Mouse (Mus musculus) neutrophil, adult 5-6 weeks (primary cell): Measurements from ENCODE around the gene Trrap. TPM values are rescaled to one million over a fixed set of nuclear protein-coding genes. Genes with fewer than 3 reads are reported as not detected.

ENCODE experiments used
- ATAC-seq: fragments of 151-379, 151-347 bp; 2 replicates; pipeline ENCODE4 v1.8.0; 2017; ENCODE audit warnings: mild to moderate bottlenecking, moderate TSS enrichment; ENCODE audit not compliant: insufficient number of reproducible peaks, poor library complexity, low FRiP score, severe bottlenecking; ENCODE audit errors: extremely low read depth
- total RNA-seq: library from RNA; stranded (forward); fragments of 200-1000 nt; gene quantifications from 2 replicates; pipeline ENCODE4 v1.2.3, GENCODE M21; 2017

The Trrap gene
- total RNA-seq, 1 experiment from 2014 or later: 88.1 TPM

DNA sequence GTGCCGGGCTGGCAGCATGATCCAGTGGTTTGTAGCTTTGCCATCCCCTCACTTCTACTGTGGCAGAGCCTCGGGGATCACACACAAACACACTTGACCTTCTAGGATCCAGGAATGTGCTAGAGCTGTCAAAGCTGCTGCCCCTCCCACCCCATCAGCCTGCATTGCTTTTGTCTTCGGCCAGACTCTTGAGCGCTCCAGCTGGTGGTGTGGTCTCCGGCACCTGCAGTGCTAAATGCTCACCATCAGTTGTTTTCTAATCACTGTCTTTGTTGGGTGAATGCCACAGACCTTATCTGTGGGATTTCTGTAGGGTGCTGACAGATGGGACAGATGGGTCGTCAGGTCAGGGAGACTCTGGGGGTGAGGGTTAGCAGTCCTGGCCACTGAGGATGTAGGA lies 88.4 kb downstream of the Trrap start:
- no peak for ATAC-seq

DNA sequence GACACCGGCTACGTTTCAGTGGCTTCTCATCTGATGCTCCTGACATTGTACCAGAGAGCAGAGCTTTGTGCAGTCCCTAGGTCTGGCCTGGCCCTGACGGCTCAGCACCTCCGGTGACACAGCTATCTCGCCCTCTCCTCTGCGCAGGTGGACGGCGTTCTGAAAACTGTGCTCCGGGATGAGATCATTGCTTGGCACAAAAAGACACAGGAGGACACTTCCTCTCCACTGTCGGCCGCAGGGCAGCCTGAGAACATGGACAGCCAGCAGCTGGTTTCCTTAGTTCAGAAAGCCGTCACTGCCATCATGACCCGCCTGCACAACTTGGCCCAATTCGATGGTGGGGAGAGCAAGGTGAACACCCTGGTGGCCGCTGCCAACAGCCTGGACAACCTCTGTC lies 91.0 kb downstream of the Trrap start:
- ATAC-seq: no peak

DNA sequence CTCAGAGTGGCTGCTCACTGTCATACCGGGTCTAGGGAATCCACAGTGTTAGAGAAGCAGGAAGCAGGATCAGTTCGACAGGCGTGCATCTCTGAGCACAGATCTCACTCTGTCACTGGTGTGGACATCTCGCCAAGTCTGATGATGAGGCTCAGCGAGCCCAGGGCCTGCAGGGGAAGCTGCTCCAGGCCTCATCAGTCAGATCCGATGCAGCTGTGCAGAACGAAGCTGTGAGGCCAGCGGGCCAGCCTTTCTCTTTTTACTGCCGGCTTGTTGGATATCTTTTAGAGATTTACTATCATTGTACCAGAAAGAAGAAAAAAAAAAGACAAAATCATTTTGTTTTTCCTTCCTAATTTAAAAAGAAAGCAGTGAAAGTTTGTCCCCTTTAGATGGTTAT lies 91.8 kb downstream of the Trrap start:
- no peak for ATAC-seq

DNA sequence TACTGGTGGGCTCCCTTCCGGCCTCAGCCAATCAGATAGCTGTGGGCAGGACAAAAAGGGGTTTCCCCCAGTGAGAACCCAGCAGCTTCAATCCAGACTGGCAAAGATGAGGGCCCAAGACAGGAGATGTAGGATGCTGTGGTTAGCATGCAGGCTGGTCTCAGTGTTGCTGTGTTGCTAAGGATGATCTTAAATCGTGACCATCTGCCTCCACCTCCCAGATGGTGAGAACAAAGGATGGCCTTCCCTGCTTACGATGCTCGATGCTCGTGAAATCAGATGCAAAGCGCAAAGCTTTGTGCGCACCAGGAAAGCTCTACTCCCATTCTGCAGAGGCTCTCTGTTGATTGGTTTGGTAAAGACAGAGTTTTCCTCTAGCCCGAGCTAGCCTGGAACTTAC lies 93.4 kb downstream of the Trrap start:
- ATAC-seq: no peak

DNA sequence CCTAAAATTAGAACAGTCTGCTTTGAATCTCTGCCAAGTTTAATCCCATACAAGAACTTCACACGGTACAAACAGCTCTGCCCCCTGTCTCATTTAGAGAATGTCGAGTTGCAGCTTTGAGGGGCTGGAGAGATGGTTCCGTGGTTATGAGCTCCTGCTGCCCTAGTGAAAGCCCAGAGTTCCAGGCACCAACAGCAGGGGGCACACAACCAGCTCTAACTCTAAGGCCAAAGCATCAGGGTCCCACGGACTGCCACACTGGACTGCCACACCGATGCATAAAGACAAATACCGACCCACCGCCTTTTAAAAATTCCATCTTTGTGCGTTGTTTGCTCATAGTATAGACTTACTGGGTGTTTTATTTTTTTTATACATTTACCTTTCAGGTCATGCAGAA lies 99.4 kb downstream of the Trrap start:
- no peak for ATAC-seq

DNA sequence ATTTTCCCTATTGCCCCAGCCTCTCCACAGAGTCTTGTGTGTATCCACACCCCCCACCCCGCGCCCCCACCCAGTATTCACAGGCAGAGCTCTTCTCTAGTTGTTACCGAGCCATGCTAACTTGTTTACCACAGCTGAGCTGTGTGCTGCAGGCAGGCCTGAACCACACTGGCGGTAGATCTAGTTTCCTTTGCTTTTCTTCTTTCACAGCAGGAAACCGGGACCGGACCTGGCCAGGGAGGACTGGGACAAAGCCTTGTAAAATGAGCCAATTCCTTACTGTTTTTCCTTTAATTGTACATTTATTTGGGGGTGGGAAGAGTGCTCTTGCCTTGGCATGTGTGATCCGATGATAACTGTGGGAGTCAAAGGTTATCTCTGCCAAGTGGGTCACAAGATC lies 101.9 kb downstream of the Trrap start:
- no peak for ATAC-seq

DNA sequence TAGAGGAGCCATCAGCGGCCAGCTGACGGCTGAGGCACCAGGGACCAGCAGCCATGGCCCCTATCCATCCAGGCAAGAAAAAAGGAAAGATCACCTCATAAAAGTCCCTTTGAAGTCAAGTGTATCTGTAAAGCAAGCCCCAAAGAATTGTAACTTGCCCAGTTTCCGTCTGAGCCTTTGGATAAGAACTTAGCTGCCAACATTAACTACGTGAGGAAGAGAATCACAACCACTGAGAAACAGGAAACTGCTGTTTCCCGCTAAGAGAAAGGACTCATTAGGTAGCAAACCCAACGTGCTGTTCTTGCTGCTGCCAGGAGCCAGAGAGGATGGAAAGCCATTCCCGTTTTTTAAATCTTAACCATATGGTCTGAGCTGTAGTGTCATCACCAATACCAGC lies 103.2 kb downstream of the Trrap start:
- ATAC-seq: no peak

DNA sequence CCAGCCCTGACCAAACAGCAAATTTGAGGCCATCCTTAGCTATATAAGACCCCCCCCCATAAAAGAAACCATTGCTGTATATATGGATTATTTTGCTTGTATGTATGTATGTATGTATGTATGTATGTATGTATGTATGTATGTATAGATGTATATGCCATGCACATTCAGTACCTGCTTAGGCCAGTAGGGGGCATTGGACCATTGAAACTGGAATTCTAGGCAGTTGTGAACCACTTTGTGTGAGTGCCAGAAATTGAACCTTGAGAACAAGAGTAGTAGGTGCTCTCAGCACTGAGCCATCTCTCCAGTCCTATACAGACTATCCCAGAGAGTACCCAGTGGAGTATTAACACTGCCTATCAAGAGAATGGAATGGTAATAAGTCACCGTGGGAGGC lies 104.2 kb downstream of the Trrap start:
- no peak for ATAC-seq

DNA sequence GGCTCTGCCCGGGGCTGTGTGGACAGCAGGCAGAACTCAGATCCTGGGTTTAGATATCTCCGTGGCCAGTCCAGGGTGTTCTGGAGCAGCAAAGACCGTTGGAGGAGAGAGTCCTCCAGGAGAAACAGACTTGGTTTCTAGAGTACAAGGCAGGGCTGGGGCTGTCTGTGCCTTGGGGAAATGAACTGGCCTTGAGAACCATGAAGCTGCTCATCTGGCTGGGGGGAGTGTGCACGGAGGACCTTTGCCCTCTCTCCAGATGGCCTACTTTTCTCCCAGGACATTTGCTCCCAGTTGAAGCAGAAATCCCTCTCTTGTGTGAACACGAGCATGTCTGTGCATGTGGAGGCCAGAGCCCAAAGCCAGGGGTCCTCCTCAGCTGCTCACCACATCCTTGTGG lies 104.8 kb downstream of the Trrap start:
- ATAC-seq: no peak

DNA sequence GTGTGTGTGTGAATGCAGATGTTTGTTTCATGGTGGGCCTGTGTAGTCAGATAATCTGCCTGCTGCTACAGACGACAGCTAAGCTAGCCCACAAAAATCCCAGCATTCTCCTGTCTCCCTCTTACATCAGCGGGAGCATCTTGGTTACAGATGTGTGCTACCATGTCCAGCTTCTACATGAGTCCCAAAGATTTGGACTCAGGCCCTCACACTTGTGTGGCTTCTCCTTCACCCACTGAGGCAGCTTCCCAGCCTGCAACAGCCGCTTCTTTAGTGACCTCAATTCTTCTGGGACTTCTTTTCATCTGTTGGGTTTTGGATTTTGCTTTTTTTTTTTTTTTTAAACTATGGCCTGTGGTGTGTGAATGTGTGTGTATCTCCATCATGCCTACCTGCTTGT lies 105.3 kb downstream of the Trrap start:
- no peak for ATAC-seq

DNA sequence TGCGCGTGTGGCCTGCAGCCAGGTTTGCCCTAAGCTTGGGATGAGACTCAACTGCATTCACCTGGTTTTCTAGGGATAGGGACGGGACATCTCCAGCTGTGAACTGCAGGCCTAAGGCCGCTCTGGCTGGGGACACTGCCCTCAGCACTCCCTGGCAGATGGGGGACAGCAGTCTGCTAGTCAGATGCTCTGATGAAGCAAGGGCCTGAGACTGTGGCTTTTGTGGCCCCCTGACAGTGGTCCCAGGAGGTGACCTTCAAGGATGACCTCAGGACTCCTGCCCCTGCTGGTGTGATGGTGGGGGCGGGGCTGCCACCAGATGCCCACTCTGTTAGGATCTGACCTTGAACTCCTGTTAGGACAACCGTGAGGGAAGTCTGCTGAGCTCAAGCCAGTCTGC lies 107.7 kb downstream of the Trrap start:
- no peak for ATAC-seq

DNA sequence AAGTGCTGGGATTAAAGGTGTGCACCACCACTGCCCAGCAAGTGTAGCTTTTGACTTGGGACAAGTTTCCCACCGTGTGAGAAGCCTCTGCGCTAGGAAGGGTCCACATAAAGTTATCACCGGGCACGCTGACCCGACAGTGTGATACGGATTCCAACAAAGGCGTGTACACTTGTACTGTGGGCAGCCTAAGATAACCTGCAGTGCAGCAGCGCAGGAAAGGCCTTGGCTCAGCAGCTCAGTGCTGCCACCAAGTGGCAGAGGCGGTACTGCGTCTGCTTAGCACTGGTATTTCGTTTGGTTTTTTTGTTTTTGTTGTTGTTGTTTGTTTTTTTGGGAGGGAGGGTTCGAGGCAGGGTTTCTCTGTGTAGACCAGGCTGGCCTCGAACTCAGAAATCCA lies 108.4 kb downstream of the Trrap start:
- peak; percentile 52; the same call in 1 of the 2 replicates for ATAC-seq

DNA sequence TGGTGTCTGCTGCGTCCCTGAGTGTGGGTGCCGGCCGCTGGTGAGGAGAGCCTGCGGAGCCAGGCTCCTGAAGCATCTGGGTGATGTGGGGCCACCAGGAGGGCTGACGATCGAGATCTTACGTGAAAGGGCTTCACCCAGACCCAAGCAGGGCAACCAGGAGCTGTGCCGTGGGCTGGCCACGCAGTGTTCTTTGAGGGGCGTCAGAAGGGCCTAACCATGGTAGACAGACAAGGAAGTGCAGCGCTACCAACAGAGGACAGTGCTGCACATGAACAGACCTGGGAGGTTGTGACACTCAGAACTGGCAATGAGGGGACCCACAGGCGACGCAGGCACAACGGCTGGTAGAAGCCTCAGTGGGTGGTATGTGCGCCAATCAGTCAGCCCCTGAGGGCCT lies 109.5 kb downstream of the Trrap start:
- no peak for ATAC-seq

DNA sequence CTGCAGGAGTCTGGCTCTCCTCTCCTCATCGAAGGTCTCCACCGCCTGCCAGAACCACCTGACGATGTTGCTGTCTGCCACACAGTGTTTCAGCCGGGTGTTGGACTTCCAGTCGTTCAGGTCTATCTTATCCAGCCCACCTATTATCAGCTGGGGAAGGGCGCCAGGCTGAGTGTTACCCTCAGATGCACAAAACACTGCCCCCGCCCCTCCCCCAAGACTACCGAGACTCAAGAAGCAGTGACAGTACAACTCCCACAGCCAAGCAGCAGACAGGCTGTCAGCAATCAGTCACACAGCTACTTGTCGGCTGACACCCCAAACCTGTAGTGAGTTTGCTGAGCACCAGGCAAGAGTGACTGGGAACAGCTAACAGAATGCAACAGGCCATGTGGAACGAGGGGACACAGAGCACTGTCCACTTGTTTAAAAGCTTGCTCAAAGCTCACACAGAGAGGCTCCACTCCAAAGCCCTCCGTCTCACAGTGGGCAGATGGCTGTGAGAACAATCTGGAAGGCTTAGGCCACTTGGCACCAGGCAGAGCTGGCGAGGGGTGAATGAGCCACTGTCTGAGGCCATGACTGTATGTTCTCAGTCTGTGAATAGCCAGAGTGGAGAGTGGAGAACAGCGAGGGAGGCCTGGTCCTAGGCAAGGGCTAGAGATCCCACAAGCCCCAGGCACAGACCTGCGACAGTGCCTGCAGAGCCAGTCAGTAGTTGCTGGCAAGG lies 114.3 kb downstream of the Trrap start:
- ATAC-seq: no peak

DNA sequence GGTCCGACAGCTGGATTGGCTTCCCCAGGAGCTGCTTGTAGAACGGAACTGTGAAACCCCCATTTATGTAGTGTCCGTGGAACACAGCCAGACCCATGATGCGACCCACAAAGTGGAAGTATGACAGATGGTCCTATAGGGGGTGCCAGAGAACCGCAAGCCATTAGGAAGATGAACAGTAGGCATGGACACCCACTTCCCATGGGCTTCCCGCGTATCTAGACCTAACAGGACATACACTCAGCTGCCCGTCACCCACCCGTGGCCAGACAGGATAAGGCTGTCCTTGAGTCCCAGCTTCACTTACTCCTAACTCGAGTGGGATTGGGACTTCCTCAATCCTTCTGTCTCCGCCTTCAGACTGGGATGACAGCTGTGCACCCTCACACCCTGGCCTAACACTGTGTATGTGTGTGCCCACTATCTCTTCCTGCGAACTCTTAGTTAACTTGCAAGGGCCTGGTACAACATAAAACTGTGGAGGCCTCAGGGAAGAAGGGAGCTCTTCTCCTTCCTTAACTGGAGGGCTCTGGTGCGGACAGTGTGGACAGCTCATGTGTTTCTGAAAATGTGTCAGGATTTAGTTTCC lies 117.2 kb downstream of the Trrap start:
- no peak for ATAC-seq

DNA sequence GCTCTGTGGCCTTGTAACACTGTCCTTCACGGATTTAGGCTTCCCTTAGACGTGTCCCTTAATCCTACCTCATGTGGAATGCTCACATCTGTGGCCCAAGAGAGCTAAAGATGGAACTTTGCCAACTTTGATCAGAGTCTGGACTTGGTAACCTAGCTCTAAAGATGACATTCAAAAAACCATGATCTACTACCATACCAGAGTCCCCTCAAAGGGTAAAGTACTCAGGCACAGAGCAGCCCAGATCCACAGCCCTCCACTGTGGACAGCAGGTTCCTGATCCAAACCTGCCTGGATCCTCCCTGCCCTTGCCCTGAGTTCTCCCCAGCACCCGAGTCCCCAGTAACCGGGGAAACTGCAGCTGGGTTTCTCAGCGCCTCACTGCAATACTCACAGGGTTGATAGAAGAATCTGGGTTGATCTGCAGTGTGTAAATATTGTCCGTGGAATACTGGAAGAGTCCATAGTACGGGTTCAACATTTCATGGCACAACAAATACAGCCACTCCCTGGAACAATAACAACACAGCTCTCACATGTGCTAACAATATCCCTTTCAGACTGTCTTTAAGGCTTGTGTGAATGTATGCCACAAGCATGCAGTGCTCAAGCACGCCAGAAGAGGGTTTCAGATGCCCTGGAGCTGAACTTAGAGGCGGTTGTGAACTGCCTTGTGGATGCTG lies 118.6 kb downstream of the Trrap start:
- ATAC-seq: no peak

DNA sequence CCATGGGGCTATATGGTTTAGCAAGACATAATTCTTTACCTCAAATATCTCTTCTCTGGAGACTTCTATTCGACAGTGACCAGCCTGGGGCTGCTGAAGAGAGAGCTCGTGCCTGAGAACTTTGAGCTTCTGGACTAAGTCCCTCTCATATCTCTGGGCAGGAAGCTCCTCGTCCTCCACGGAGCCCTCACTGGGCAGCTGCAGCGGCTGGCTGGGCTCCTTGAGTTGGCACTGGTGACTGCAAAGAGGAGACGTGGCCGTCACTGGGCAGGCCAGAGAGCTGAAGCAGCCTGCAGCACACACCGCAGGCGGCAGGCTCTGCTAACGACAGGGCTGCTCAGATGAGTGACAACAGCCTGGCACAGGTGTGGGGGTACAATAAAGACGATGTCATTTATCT lies 123.7 kb downstream of the Trrap start:
- no peak for ATAC-seq

DNA sequence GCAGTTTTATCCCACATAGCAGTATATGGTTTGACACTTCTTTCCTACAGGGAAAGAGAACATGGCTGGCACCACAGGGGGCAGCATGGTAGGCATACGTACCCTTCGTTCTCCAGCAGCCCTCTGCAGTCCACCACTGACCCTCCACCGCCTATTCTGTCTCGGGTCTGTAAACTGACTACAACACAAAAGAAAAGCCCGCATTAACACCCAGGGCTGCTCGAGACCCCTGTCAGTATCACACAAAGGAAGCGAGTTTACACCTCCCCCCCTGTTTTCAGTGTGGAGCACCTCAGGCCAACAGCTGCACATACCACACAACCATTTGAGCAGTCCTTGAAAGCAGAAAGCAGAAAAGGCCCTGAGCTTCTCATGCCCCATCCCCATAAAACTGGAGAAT lies 130.3 kb downstream of the Trrap start:
- ATAC-seq: no peak

DNA sequence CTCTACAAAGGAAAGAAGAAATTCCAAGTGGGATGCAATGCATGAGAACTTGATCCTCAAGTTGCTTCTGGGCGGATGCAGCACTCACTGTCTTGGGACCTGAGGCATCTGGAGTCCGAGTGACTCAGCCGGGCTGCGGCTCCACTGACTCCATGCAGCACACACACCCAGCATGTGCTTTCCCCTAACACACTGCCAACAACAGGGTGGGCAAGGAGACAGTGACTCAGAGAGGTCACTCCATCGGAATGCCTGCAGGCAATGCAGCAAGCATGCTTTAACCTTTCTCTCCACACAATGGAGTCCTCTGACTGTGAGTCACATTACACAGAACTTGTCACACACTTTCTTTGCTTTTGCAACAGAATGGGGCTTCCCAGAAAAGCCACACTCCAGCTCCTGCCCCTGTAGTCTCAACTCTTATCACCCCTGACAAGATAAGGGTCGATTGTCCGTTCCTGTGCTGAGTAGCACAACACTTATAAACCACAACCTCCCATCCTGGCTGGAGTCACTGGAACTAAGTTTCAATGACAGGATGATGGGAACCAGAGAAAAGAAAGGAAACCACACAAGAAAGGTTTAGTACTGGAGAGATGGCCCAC lies 131.0 kb downstream of the Trrap start:
- no peak for ATAC-seq

DNA sequence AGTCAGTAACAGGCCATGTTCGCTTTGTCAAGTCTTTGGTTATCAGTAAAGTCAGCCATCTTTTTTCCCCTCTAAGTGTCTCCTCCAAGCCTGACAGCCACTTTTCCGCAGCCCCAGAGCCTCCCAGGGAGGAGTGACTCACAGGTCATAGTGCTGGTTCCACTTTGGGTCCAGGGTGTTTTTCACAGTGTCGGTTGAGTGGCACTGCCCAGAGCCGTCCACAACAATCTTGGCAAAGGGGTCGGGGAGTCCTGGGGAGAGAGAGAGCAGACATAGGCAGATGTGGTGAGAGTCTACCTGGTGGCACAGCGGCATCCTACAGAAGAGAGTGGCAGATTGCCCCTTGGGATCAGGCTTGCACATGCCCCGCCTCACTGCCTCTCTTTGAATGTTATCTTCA lies 133.5 kb downstream of the Trrap start:
- ATAC-seq: no peak
